Mouse (Mus musculus) retina, adult 2 months (tissue): Measurements from ENCODE around the gene Fam169b.

ENCODE experiments used
- DNase-seq: peaks from one replicate; pipeline ENCODE4 v3.0.0-alpha.2; 2012; ENCODE audit warnings: low read depth, low spot score

Fam169b gene

GRCm38 (mm10) chr7:68273515-68273914, at the start of gene Fam169b:
Fam169b (plus strand) TSS chr7:68273839.
- no peak for DNase-seq

GRCm38 (mm10) chr7:68224006-68224405, 49.6 kb upstream of the Fam169b start:
- DNase-seq: no peak

DNA sequence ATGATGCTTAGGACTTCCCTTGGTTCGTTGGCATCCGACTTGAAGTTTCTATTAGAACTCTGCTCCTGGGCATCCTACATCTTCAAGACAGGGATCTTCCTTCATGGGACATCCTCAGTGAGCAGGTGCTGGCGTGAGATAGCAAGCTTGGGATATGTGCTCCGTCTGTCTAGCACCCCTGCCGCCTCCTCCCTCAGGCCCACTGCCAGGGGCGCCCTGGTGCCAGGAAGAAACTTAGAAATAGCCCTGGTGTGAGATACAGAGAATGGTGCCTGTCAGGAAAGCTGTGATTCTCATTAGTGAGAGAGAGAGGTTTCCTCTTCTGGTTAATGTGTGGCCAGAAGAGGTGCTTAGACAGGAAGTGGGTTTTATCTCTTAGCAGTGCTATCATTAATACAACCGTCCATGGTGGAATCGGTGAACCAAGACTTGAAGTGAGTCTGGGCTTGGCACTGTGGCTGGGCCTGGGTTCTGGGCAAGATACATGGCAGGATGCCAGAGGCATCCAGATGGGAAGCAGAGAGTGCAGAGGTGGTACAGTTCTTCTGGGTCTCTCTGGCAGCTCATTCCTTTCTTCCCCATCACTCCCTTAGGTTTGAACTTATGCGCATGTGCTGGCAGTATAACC, 48.1 kb upstream of the Fam169b start:
- DNase-seq: no peak

DNA sequence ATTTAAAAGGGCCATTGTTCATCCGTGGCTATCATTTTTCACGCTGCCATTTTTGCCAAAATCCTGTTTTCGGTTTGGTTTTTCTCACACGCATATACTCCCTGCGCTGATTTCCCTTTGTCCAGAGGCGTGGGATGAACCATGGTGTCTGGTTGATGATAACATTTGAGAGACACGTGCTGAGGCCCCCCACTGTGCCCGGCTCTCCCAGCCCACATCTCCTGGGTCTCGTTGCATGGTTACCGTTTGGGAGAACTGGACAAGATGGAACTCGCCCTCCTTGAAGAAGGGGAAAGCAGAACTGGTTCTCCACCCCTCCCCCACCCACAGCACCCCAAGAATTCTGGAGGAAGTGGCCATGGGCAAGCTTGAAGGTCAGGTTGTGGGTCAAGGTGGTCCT, 46.6 kb upstream of the Fam169b start:
- no peak for DNase-seq

DNA sequence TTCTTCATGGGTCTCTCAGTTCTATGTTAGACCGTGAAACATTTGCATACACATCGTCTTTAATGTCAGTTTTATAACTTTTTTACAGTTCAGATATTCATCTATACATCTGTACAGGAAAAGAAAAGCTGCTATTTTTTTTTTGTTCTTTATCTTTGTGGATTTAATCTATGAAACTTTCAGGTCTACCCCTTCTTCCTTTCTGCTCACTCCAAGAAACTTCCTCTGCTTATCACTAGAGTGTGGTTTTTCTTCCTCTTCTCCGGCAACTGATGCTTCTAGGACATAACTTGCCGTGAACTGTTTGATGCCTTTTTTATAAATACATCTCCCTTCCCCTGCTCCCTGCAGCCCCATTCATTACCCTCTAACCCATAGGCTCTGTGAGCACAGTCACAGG, 46.0 kb upstream of the Fam169b start:
- no peak for DNase-seq

DNA sequence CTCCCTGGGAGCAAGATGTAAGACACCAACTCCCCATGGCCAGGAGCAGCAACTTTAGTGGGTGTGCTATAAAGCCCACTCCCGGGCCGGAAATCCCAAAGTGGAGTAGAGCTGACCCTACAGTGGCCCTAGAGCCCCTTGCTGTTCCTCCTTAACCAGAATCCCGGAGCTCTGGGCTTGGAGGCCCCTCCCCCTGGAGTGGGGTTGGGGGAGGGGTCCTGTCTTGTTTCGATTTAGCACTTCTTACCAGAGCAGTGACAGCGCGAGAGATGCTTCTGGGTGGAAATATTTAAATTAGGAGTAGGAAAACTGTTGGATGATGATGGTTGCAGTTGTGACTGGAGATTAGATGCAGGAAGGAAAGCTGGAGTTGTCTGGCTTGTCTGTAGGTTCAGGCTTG, 45.1 kb upstream of the Fam169b start:
- no peak for DNase-seq

DNA sequence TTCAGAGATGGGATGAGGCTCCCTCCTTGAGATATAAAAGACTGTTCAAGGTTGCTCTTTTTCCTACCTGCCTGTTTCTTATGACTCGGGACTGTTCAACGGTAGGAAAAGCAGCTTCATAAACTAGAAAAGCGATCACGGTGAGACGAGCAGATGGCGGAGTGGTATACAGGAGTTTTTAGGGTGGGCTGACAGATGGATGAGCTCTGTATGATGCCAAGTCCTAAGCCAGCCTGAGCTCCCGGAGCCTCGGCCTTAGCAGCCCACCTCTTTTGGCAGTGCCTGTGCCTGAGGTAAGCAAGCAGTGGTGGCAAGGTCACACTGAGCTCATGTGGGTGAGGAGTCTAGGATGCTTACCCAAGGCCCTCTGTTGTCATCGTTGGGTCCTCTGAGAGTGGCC, 42.8 kb upstream of the Fam169b start:
- no peak for DNase-seq

DNA sequence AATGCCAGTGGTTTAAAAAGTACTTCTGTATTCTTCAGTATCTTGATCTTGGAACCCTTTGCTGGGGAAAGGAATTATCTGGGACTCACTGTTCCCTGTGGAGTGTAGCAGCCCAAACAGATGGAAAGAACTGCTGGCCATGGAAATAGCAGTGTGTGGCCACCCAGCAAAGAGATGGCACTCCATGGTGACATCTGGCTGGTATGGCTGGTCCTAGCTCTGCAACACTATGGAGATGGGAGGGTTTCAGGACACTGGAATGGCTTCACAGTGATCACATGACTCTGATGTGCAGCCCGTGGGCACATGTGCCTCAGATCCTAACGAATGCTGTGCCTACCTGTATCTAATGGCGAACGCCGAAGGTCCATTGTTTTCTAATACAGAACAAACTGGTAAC, 41.1 kb upstream of the Fam169b start:
- DNase-seq: no peak

DNA sequence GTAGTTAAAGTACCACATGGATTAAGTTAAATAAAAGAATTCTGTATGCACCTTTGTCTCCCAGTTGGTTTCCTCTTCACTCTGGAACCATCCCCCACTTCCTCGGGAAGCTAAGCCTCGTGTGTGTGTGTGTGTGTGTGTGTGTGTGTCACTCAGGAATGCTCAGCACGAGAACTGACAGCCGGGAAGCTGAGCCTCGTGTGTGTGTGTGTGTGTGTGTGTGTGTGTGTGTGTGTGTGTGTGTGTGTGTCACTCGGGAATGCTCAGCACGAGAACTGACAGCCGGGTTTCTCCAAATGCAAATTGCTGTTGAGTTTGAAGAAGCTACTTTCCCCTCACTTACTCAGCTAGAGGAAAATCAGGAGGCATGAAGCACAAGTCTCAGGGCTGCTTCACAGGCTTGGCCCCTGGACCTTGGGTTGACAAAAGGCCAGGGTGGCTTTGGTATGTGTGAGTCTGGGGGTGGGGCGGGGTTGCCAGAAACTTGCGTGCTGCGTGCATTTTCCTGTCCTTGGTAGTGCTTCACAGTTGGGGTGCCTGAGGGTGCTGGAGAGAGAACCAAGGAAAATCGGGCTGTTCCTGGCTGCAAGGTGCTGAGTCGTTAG, 39.9 kb upstream of the Fam169b start:
- no peak for DNase-seq

- no peak for DNase-seq
Measured at GRCm38 (mm10) chr7:68236817-68237216, 36.8 kb upstream of the Fam169b start.

GRCm38 (mm10) chr7:68239220-68239827, 34.3 kb upstream of the Fam169b start:
- no peak for DNase-seq

GRCm38 (mm10) chr7:68241205-68241604, 32.4 kb upstream of the Fam169b start:
- DNase-seq: no peak

DNA sequence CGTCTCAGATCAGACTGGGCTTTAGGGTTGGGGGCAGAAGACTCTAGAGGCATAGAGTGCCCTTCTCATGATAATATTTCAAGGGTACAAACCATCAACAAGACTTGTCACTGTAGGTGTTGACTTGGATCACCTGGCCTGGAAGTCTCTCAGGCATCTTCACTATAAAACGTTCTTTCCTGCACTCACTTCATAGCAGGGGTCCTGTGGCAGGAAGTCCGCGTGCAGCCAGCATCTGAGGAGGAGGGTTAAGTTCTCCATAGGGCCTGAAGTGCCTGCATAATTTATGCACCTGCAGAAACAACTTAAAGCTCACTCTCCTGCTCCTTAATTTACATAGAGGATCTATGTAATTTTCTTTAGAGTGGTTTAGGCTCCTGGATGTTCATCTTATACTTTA, 28.0 kb upstream of the Fam169b start:
- no peak for DNase-seq

GRCm38 (mm10) chr7:68246249-68246648, 27.4 kb upstream of the Fam169b start:
- no peak for DNase-seq

DNA sequence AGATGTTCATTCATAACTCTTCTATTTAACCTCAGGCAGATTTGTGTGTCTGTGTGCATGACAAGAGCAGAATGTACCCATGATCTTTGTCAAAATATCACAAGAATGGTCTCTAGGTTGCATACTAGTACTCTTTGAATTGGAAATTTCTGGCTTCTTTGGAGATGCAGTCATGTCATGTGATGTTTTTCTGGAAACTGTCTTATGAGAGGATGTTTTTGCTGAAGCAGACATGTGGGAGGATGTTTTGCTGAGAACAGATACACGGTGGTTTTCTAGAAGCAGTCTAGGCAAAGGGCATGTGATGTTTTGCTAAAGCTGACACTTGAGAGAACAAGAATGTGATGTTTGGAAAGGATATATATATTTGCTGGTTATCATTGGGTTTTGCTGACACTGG, 23.2 kb upstream of the Fam169b start:
- DNase-seq: no peak

DNA sequence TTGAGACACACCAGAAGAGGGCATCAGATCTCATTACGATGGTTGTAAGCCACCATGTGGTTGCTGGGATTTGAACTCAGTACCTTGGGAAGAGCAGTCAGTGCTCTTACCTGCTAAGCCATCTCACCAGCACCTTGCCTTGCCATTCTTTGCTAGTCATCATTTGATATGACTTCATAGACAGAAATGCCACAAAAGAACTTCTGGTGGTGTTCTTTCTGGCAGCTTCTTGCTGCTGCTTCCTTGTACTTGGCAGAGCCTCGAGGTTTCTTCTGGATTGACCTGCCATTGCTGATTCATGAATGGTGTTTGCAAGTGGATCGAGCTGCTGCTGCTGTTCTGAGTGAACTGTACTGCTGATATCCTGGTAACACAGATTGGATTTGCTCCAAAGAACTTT, 22.7 kb upstream of the Fam169b start:
- DNase-seq: no peak

DNA sequence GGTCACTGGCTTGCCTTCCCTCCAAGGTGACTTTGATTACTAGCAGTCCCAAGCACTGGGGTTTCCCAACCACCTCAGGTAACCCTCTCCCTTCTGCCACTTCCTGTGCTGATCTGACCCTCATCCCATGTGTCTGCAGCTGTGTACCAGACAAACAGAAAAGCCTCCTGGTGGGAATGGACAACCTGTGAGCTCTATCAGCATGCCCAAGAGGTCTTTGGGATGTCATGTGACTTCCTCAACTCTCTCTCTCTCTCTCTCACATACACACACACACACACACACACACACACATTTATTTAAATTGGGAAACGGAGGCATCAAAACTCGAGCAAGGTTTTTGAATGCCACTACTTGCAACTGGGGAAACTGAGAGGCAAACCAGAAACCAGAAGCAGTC, 15.9 kb upstream of the Fam169b start:
- no peak for DNase-seq

GRCm38 (mm10) chr7:68258326-68259150, 15.1 kb upstream of the Fam169b start:
- no peak for DNase-seq

DNA sequence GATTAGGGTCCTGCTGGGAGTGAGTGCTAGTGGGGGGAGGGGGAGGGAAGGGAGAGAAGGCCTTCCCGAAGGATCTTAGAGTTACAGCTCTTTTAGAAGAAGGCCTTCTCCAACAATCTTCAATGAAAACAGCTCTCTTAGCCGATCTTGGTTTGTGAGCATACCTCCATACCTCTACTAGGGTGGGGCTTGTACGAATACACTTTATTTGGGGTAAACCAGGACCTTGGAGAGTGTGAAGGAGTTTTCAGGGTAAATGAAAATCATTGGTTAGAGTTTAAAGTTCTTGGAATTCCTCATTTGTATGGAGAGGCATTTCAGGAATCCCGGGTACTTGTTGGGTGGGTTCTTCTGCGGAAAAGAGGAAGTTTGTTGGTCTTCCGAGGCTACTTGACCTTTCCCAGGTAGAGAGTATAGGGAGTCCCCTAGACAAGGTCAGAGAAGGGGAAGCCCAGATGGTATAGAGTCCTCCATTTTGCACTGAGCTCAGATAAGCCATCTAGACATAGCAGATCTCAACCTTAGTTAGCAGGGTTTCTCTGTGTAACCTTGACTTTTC, 14.0 kb upstream of the Fam169b start:
- no peak for DNase-seq

GRCm38 (mm10) chr7:68262612-68263200, 10.9 kb upstream of the Fam169b start:
- DNase-seq: no peak

GRCm38 (mm10) chr7:68263346-68264027, 10.2 kb upstream of the Fam169b start:
- no peak for DNase-seq
